In the genomic region with DNA sequence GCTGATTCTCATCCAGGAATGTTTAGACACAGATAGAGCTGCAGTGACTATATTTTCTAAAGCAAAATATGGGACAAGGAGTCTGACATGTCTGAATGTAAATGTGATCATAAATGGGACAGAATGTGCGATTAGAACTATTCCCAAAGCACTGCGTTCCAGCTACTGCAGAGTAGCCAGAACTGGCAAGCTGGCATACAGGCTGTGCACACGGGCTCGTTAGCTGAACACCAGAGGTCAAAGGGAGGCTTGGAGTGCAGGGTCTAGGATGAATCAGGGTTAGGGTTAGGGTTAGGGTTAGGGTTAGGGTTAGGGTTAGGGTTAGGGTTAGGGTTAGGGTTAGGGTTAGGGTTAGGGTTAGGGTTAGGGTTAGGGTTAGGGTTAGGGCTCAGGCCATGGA, we compare ENCODE assay signal across 11 mouse cellular contexts. TPM values are rescaled to one million over a fixed set of nuclear protein-coding genes. Genes with fewer than 3 reads are reported as not detected.
"Had no signal": no experiment of that assay in that cellular context is flagged by ENCODE, and none has a peak within 500 bp of the region (broad histone marks: within the 10 kb centered on the region; RNA-seq: fewer than 3 reads in every experiment).

No protein-coding gene starts in this region.

- ATAC-seq: inflammation-experienced regulatory T-cells, adult 6 months; liver, postnatal 0 days had no signal

- H3K4me1 ChIP-seq: liver, embryonic 13.5 days; neural tube, embryonic 12.5 days had no signal

- H3K4me3 ChIP-seq: liver, embryonic 13.5 days; lung, embryonic 15.5 days; neural tube, embryonic 12.5 days had no signal

- H3K36me3 ChIP-seq: liver, embryonic 13.5 days; lung, embryonic 15.5 days; neural tube, embryonic 12.5 days had no signal

- H3K9ac ChIP-seq: liver, embryonic 13.5 days; liver, postnatal 0 days; lung, embryonic 15.5 days; neural tube, embryonic 12.5 days had no signal

- H3K4me2 ChIP-seq: liver, embryonic 13.5 days; lung, embryonic 15.5 days; neural tube, embryonic 12.5 days had no signal

- H3K27me3 ChIP-seq: liver, embryonic 13.5 days; lung, embryonic 15.5 days; neural tube, embryonic 12.5 days had no signal

- H3K27ac ChIP-seq: liver, embryonic 13.5 days; lung, embryonic 15.5 days; macrophage; neural tube, embryonic 12.5 days; stomach, postnatal 0 days had no signal

- DNase-seq: kidney, postnatal 4 days; liver, embryonic 13.5 days; liver, postnatal 0 days; lung, postnatal 14 days; midbrain, embryonic 14.5 days; thymus, postnatal 4 days had no signal

- H3K9me3 ChIP-seq: liver, embryonic 13.5 days; lung, embryonic 15.5 days; neural tube, embryonic 12.5 days had no signal

RNA-seq across cellular contexts. Expression of a gene that starts 20.0 kb away (rescaled TPM):
- polyA plus RNA-seq: macrophage had no signal

RNA-seq across cellular contexts. Expression of a gene that starts 36.3 kb away (rescaled TPM):
- polyA plus RNA-seq: neural tube, embryonic 12.5 days had no signal
